9 mouse cellular contexts compared by ENCODE assay signal in genomic region chr7:98851220-98851619, GRCm38 (mm10). TPM values are rescaled to one million over a fixed set of nuclear protein-coding genes. Genes with fewer than 3 reads are reported as not detected.
DNase-seq lines count a peak whose midpoint lies in the region; ATAC-seq and TF ChIP-seq lines count a peak whose summit lies in the region.
"Had no signal": no experiment of that assay in that cellular context is flagged by ENCODE, and none has a peak within 500 bp of the region (broad histone marks: within the 10 kb centered on the region; RNA-seq: fewer than 3 reads in every experiment).

No protein-coding gene starts in this region.

- TF ChIP-seq CTCF in forebrain, postnatal 0 days (IDR thresholded peaks at IDR 0.05; ENCODE audit: low read depth): no peak
- no peak for TF ChIP-seq CTCF in stomach, postnatal 0 days (IDR thresholded peaks at IDR 0.05; ENCODE audit: low read depth)

- H3K4me2 ChIP-seq in forebrain, embryonic 15.5 days (replicated peaks): no peak overlapping the region
- H3K4me2 ChIP-seq in forebrain, postnatal 0 days (ENCODE audit: low read depth): no peak overlapping the region
- H3K4me2 ChIP-seq in limb, embryonic 12.5 days: 0 out of 2 replicates have a peak overlapping the region, but pooled peaks have one; percentile 17
- H3K4me2 ChIP-seq in stomach, postnatal 0 days (replicated peaks; ENCODE audit: low read depth): no peak overlapping the region
- H3K4me2 ChIP-seq: hindbrain, embryonic 13.5 days had no signal

- no peak overlapping the region for H3K27ac ChIP-seq in forebrain, embryonic 15.5 days (replicated peaks)
- H3K27ac ChIP-seq in forebrain, postnatal 0 days (ENCODE audit: low read depth, low read length): no peak overlapping the region
- H3K27ac ChIP-seq in limb, embryonic 12.5 days: peak overlapping the region; percentile 37; the same call in 1 of the 2 replicates
- H3K27ac ChIP-seq in stomach, postnatal 0 days (replicated peaks): peak overlapping the region; percentile 31; the same call in 1 of the 2 replicates
- H3K27ac ChIP-seq: hindbrain, embryonic 13.5 days had no signal

- ATAC-seq in forebrain, embryonic 15.5 days (replicated peaks): 0 out of 2 replicates have a peak, but pooled peaks have one; percentile 26
- ATAC-seq in forebrain, postnatal 0 days: no peak
- ATAC-seq in limb, embryonic 12.5 days (ENCODE audit: insufficient number of reproducible peaks, insufficient read depth, low FRiP score, low TSS enrichment, low read depth): peak; percentile 75; the same call in 1 of the 2 replicates
- ATAC-seq in stomach, postnatal 0 days (ENCODE audit: low FRiP score, low TSS enrichment): no peak

- DNase-seq in forebrain, postnatal 0 days: no peak
- peak; percentile 35 for DNase-seq in urinary bladder, postnatal 14 days (ENCODE audit: low spot score)
- DNase-seq in urinary bladder, adult 2 months (ENCODE audit: low spot score): no peak
- peak; percentile 35 for DNase-seq in stomach, postnatal 0 days (ENCODE audit: low spot score)
- DNase-seq in left cerebral cortex, adult 11 months (ENCODE audit: low spot score): no peak
- no peak for DNase-seq in left cerebral cortex, postnatal 10 days (ENCODE audit: extremely low spot score in 1 of 2, low spot score in 2 of 2)

- peaks cover 5% of the 10 kb centered on the region; the same call in 1 of the 2 replicates for H3K4me1 ChIP-seq in forebrain, embryonic 15.5 days
- H3K4me1 ChIP-seq in forebrain, postnatal 0 days (ENCODE audit: insufficient read depth): no peaks in the 10 kb centered on the region
- H3K4me1 ChIP-seq in limb, embryonic 12.5 days (replicated peaks): peaks cover 40% of the 10 kb centered on the region
- 0 out of 2 replicates have a peak, but pooled peaks cover 2% of the 10 kb centered on the region for H3K4me1 ChIP-seq in stomach, postnatal 0 days (replicated peaks; ENCODE audit: control insufficient read depth, insufficient read depth)

- H3K27me3 ChIP-seq in forebrain, embryonic 15.5 days: no peaks in the 10 kb centered on the region
- H3K27me3 ChIP-seq in forebrain, postnatal 0 days (ENCODE audit: insufficient read depth, low read length): no peaks in the 10 kb centered on the region
- H3K27me3 ChIP-seq in limb, embryonic 12.5 days: peaks cover 51% of the 10 kb centered on the region
- H3K27me3 ChIP-seq in stomach, postnatal 0 days (ENCODE audit: control insufficient read depth, insufficient read depth, low read length): no peaks in the 10 kb centered on the region

- H3K9ac ChIP-seq in forebrain, embryonic 15.5 days (replicated peaks): no peak overlapping the region
- H3K9ac ChIP-seq in forebrain, postnatal 0 days: no peak overlapping the region
- H3K9ac ChIP-seq in limb, embryonic 12.5 days (replicated peaks): no peak overlapping the region
- H3K9ac ChIP-seq in stomach, postnatal 0 days (ENCODE audit: low read length): no peak overlapping the region
- H3K9ac ChIP-seq: hindbrain, embryonic 13.5 days had no signal

- no peaks in the 10 kb centered on the region for H3K9me3 ChIP-seq in forebrain, embryonic 15.5 days
- no peaks in the 10 kb centered on the region for H3K9me3 ChIP-seq in forebrain, postnatal 0 days (ENCODE audit: low read length)
- no peaks in the 10 kb centered on the region for H3K9me3 ChIP-seq in limb, embryonic 12.5 days
- no peaks in the 10 kb centered on the region for H3K9me3 ChIP-seq in stomach, postnatal 0 days (ENCODE audit: control insufficient read depth, low read length)
- H3K9me3 ChIP-seq: hindbrain, embryonic 13.5 days had no signal

- intact Hi-C loops in left cerebral cortex, postnatal 10 days (cut with DNase I): no loop called here

- 49% methylated on average over 9 of the region's 9 CpGs for WGBS in forebrain, embryonic 15.5 days
- 29% methylated on average over 9 of the region's 9 CpGs for WGBS in forebrain, postnatal 0 days
- WGBS in limb, embryonic 12.5 days: 22% methylated on average over 9 of the region's 9 CpGs
- WGBS in stomach, postnatal 0 days: 45% methylated on average over 9 of the region's 9 CpGs

- H3K4me3 ChIP-seq in forebrain, embryonic 15.5 days: no peak overlapping the region
- H3K4me3 ChIP-seq in forebrain, postnatal 0 days (ENCODE audit: low read depth, low read length): no peak overlapping the region
- no peak overlapping the region for H3K4me3 ChIP-seq in limb, embryonic 12.5 days (replicated peaks)
- no peak overlapping the region for H3K4me3 ChIP-seq in stomach, postnatal 0 days (ENCODE audit: low read depth, low read length)
- H3K4me3 ChIP-seq: hindbrain, embryonic 13.5 days had no signal

- no peak for TF ChIP-seq EP300 in stomach, postnatal 0 days (optimal IDR thresholded peaks at IDR 0.05)

- H3K36me3 ChIP-seq in forebrain, embryonic 15.5 days: no peaks in the 10 kb centered on the region
- no peaks in the 10 kb centered on the region for H3K36me3 ChIP-seq in forebrain, postnatal 0 days (ENCODE audit: insufficient read depth)
- peaks cover 76% of the 10 kb centered on the region for H3K36me3 ChIP-seq in limb, embryonic 12.5 days
- H3K36me3 ChIP-seq in stomach, postnatal 0 days (ENCODE audit: control insufficient read depth, insufficient read depth, low read length): no peaks in the 10 kb centered on the region
- H3K36me3 ChIP-seq: hindbrain, embryonic 13.5 days had no signal

RNA-seq across cellular contexts. Expression of gene Wnt11, which starts 16.3 kb away (rescaled TPM):
- 0.43 and 0.53 TPM in 2 replicates for polyA plus RNA-seq in forebrain, embryonic 15.5 days (2015; fragmentation: Nextera tagmentation; extraction: Ambion mirVana)
- 3.3 and 4.6 TPM in 2 replicates for total RNA-seq in forebrain, postnatal 0 days (2014; rRNA removed)
- 0.86 and 1.1 TPM in 2 replicates for polyA plus RNA-seq in forebrain, postnatal 0 days (2015; fragmentation: Nextera tagmentation; extraction: Ambion mirVana)
- 13.3 and 13.8 TPM in 2 replicates for polyA plus RNA-seq in urinary bladder, adult 2 months (2012; rRNA removed)
- polyA plus RNA-seq in limb, embryonic 12.5 days (2016; fragmentation: Nextera tagmentation; extraction: Ambion mirVana): 44.4 and 67.0 TPM in 2 replicates
- polyA plus RNA-seq in stomach, postnatal 0 days (2015; fragmentation: Nextera tagmentation; extraction: Ambion mirVana): 9.7 and 10.8 TPM in 2 replicates
- under 1 TPM; 0.69 to 0.99 TPM for total RNA-seq in left cerebral cortex, postnatal 10 days (2021)

Comparison
In these comparisons a context has a peak if more than half of its experiments do, and no peak if none do; other contexts are left out.
1. ATAC-seq: peak in forebrain, embryonic 15.5 days (single experiment) and limb, embryonic 12.5 days (single experiment); none in forebrain, postnatal 0 days (single experiment) and stomach, postnatal 0 days (single experiment).
2. DNase-seq: peak in urinary bladder, postnatal 14 days (single experiment) and stomach, postnatal 0 days (single experiment); none in forebrain, postnatal 0 days (single experiment), urinary bladder, adult 2 months (single experiment), left cerebral cortex, adult 11 months (single experiment) and left cerebral cortex, postnatal 10 days (0 of 2).
3. H3K27ac ChIP-seq: peak in limb, embryonic 12.5 days (single experiment) and stomach, postnatal 0 days (single experiment); none in forebrain, embryonic 15.5 days (single experiment) and forebrain, postnatal 0 days (single experiment).